Mouse (Mus musculus): ENCODE results near the gene Wdr95. TPM values are rescaled to one million over a fixed set of nuclear protein-coding genes. Genes with fewer than 3 reads are reported as not detected.

Gene Wdr95
- polyA plus RNA-seq, 1 experiment from 2014 or later = 0.37 TPM

DNA sequence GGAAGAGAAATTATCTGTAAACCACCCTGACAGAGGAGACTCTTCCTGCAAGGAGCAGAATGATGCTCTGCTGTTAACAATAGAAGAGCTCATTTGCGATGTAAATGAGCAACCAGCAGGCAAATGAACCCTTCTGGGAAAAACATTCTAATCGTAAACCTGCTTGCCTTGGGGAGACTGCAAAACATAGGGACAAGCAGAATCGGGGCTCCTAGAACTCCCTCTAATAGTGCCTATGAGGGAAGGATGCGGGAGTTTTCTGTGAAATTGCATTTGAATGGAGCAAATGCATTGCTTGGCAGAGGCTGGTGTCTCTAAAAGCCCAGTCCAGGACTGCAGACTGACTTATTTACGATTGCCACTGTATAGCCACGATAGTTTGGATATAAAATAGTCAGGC is 32.8 kb upstream of the Wdr95 start:
- no peak for ATAC-seq (replicated peaks; ENCODE audit: low FRiP score, low TSS enrichment, low read depth)
- no peak for DNase-seq (ENCODE audit: low spot score)
- no peak overlapping the region for H3K4me3 ChIP-seq (ENCODE audit: low read depth, low read length)
- WGBS = 47% methylated on average over 6 of the region's 6 CpGs
- no peaks in the 10 kb centered on the region for H3K27me3 ChIP-seq (replicated peaks; ENCODE audit: control insufficient read depth, insufficient read depth, low read length)
- no peak overlapping the region for H3K4me2 ChIP-seq (ENCODE audit: low read length)
- H3K9me3 ChIP-seq (ENCODE audit: control insufficient read depth, low read length) = no peaks in the 10 kb centered on the region
- no peak overlapping the region for H3K9ac ChIP-seq (ENCODE audit: low read length)
- no peaks in the 10 kb centered on the region for H3K36me3 ChIP-seq (ENCODE audit: control insufficient read depth, insufficient read depth, low read length)
- no peaks in the 10 kb centered on the region for H3K4me1 ChIP-seq (replicated peaks; ENCODE audit: control insufficient read depth, insufficient read depth, low read length)
- H3K27ac ChIP-seq (ENCODE audit: low read depth) = no peak overlapping the region

DNA sequence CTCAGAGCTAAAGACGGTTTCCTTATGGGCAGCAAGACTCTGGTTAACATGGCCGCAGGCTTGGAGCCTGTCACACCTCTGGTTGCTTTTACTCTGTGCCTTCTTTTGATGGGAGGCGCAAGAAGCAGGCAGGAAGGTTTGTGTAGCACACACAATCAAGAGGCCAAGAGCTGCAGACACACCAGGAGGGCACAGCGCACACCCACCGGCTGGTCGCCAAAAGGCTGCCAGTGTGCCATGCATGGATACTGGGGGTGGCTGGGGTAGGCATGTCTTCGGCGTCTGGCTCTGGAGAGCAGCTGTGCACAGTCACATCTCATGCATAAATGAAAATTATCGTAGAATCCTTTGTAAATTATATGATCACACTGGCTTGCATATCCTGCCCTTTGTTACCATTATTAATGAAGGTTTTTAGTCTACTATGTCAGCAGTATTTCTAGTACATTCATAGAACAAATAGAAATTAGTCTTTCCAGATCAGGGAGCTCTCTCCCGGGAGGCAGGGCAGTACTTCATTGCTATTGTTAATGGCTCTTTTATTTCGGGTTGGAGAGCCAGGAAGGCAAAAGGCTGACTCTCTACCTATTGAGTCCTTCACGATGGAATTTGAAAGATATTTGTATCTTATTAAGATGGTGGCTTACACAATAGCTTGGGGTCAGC is 31.9 kb upstream of the Wdr95 start:
- H3K9me3 ChIP-seq (ENCODE audit: control insufficient read depth, low read length) = no peaks in the 10 kb centered on the region
- DNase-seq (ENCODE audit: low spot score) (no peak), ATAC-seq (replicated peaks; ENCODE audit: low FRiP score, low TSS enrichment, low read depth) (no peak)
- no peak overlapping the region for H3K4me2 ChIP-seq (ENCODE audit: low read length)
- no peaks in the 10 kb centered on the region for H3K4me1 ChIP-seq (replicated peaks; ENCODE audit: control insufficient read depth, insufficient read depth, low read length)
- H3K9ac ChIP-seq (ENCODE audit: low read length) = no peak overlapping the region
- no peak overlapping the region for H3K27ac ChIP-seq (ENCODE audit: low read depth)
- H3K36me3 ChIP-seq (ENCODE audit: control insufficient read depth, insufficient read depth, low read length) = no peaks in the 10 kb centered on the region
- 66% methylated on average over 12 of the region's 12 CpGs for WGBS
- H3K27me3 ChIP-seq (replicated peaks; ENCODE audit: control insufficient read depth, insufficient read depth, low read length) = no peaks in the 10 kb centered on the region
- no peak overlapping the region for H3K4me3 ChIP-seq (ENCODE audit: low read depth, low read length)

DNA sequence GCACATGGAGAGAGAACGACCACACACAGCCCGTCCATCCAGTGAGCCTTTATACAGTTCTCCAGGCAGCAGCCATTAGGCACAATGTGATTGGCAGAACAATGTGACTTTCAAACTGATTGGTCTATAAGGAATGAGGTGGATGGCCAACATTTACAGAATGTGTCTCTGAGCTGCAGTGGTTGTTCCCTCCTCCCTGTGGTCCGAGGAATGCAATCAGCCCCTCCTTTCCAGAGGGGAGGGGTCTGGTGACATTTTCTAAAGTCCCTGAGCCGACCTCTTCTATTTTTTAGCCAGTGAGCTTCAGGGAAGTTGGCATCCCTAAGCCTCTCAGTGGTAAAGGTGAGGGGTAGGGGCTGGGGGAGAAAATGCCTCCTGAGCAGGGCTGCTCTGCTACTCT is 28.5 kb upstream of the Wdr95 start:
- WGBS = 42% methylated on average over 4 of the region's 4 CpGs
- Histone ChIP-seq H3K4me1 (replicated peaks; ENCODE audit: control insufficient read depth, insufficient read depth, low read length) (no peaks in the 10 kb centered on the region), H3K27me3 (replicated peaks; ENCODE audit: control insufficient read depth, insufficient read depth, low read length) (no peaks in the 10 kb centered on the region), H3K4me3 (ENCODE audit: low read depth, low read length) (no peak overlapping the region), H3K36me3 (ENCODE audit: control insufficient read depth, insufficient read depth, low read length) (no peaks in the 10 kb centered on the region), H3K9ac (ENCODE audit: low read length) (no peak overlapping the region), H3K27ac (ENCODE audit: low read depth) (no peak overlapping the region), H3K9me3 (ENCODE audit: control insufficient read depth, low read length) (no peaks in the 10 kb centered on the region), H3K4me2 (ENCODE audit: low read length) (no peak overlapping the region)
- no peak for DNase-seq (ENCODE audit: low spot score)
- no peak for ATAC-seq (replicated peaks; ENCODE audit: low FRiP score, low TSS enrichment, low read depth)

DNA sequence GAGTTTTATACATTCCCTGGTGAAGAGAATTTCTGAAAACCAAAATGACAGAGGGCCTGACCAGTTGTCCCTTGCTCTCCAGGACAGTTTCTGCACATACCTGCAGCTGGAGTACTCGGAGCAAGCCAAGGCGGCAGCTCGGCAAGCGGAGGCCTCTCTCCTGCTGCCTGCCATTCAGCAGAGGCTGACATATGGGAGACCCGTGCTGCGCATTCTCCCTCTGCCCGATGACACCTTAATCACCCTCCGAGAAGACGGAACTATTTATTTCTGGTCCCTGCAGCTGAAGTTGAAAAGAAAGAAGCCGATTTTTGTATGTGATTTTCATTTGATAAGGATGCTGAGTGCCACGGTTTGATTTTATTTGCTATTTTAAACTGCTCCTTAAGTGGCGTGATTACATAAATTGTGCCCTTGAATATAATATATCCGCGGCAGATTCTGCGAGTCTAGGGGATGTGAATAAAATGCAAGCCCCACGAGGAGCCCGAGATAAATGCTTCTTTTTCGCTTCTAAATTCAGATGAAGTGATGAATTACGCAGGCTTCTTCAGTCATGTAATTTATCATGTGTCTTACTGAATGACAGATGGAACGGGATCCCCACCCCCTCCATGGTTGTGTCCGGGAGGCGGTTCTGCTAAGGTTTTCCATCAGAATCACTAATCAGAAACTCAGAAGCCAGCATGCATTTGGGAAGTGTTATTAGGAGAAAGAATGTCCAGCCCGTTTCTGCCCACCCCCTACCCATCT is 24.9 kb upstream of the Wdr95 start:
- 76% methylated on average over 23 of the region's 23 CpGs for WGBS
- H3K9me3 ChIP-seq (ENCODE audit: control insufficient read depth, low read length) = no peaks in the 10 kb centered on the region
- H3K9ac ChIP-seq (ENCODE audit: low read length) = no peak overlapping the region
- no peaks in the 10 kb centered on the region for H3K27me3 ChIP-seq (replicated peaks; ENCODE audit: control insufficient read depth, insufficient read depth, low read length)
- no peak overlapping the region for H3K4me2 ChIP-seq (ENCODE audit: low read length)
- ATAC-seq (replicated peaks; ENCODE audit: low FRiP score, low TSS enrichment, low read depth) (no peak), DNase-seq (ENCODE audit: low spot score) (no peak)
- no peaks in the 10 kb centered on the region for H3K36me3 ChIP-seq (ENCODE audit: control insufficient read depth, insufficient read depth, low read length)
- H3K4me1 ChIP-seq (replicated peaks; ENCODE audit: control insufficient read depth, insufficient read depth, low read length) = no peaks in the 10 kb centered on the region
- H3K27ac ChIP-seq (ENCODE audit: low read depth) = no peak overlapping the region
- no peak overlapping the region for H3K4me3 ChIP-seq (ENCODE audit: low read depth, low read length)

DNA sequence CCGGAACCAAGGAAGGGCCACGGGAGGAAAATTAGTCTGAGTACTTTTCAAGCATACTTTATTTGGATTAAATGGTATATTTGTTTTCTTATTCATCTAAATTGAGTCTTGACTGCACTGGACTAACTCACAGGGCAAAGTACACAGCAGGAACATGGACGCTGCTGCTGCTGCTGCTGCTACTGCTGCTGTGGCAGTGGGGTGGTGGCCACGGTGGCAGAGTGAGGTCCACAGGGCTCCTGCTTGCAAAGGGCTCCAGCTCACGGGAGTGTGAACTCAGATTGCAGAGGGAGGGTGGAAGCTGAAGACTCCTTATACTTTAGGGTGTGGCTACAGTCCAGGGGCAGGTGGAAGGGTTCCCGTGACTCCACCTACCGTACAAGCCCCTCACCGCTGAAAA is 23.5 kb upstream of the Wdr95 start:
- no peaks in the 10 kb centered on the region for H3K9me3 ChIP-seq (ENCODE audit: control insufficient read depth, low read length)
- H3K27me3 ChIP-seq (replicated peaks; ENCODE audit: control insufficient read depth, insufficient read depth, low read length) = no peaks in the 10 kb centered on the region
- no peak overlapping the region for H3K9ac ChIP-seq (ENCODE audit: low read length)
- ATAC-seq (replicated peaks; ENCODE audit: low FRiP score, low TSS enrichment, low read depth) (no peak), DNase-seq (ENCODE audit: low spot score) (no peak)
- H3K27ac ChIP-seq (ENCODE audit: low read depth) = no peak overlapping the region
- no peak overlapping the region for H3K4me2 ChIP-seq (ENCODE audit: low read length)
- no peak overlapping the region for H3K4me3 ChIP-seq (ENCODE audit: low read depth, low read length)
- no peaks in the 10 kb centered on the region for H3K36me3 ChIP-seq (ENCODE audit: control insufficient read depth, insufficient read depth, low read length)
- WGBS = 81% methylated on average over 8 of the region's 8 CpGs
- H3K4me1 ChIP-seq (replicated peaks; ENCODE audit: control insufficient read depth, insufficient read depth, low read length) = no peaks in the 10 kb centered on the region

DNA sequence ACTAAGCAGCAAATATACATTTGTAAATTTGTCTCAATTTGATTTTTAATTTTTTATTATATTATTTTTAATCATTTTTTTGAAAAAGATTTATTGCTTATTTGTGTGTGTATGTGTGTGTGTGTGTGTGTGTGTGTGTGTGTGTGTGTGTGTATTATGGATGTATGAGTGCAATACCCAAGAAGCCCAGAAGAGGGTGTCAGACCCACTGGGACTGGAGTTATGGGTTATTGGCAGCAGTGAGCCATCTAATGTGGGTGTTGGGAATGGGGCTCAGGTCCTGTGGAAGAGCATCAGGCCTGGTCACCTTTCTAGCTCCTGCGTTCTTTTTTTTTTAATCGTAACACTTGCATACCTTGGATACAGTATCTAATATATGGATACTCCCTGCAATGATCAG is 22.4 kb upstream of the Wdr95 start:
- Histone ChIP-seq H3K27ac (ENCODE audit: low read depth) (no peak overlapping the region), H3K4me2 (ENCODE audit: low read length) (no peak overlapping the region), H3K27me3 (replicated peaks; ENCODE audit: control insufficient read depth, insufficient read depth, low read length) (no peaks in the 10 kb centered on the region), H3K4me1 (replicated peaks; ENCODE audit: control insufficient read depth, insufficient read depth, low read length) (no peaks in the 10 kb centered on the region), H3K9me3 (ENCODE audit: control insufficient read depth, low read length) (no peaks in the 10 kb centered on the region), H3K4me3 (ENCODE audit: low read depth, low read length) (no peak overlapping the region), H3K36me3 (ENCODE audit: control insufficient read depth, insufficient read depth, low read length) (no peaks in the 10 kb centered on the region), H3K9ac (ENCODE audit: low read length) (no peak overlapping the region)
- 98% methylated on average over 2 of the region's 2 CpGs for WGBS
- no peak for ATAC-seq (replicated peaks; ENCODE audit: low FRiP score, low TSS enrichment, low read depth)
- no peak for DNase-seq (ENCODE audit: low spot score)

DNA sequence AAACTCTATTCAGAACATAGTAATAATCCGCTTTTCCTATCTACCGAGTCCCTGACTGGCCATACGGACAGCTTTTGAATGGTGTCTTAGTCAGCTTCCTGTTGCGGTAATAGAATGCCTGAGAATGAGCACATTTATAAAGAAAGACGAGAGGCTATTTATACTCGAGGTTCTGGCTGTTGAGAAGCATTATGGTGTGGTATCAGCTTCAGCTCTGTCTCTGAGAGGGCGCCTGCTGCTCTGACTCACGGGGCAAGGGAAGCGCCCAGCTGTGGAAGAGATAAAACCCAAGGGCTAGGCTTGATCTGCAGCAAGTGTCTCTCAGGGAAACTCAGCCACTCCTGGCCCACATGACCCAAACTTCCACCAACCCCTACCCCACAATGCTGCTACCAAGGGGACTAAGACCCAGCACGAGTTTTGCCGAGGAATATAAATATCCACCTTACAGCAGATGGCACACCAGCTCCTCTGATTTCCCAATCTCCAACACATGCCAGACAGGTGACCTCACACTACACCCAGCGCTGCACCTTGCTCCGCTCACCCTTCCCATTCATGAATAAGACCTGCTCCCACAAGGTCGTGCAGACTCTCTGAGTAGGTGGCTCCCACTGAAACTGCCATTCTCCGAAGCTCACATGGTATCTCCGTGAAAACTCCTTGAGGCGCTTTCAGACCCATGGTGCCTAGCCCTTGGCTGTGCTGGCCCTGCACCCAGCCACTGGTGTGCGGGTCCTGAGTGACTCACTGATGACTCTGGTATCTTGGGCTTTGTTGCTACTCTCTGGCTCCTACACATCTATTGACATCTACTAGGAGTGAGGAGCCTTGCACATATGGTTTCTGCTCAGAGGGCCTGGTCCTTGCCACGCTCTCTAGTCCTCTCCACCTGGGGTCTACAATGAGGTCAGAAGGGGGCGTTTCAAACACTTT is 20.1 kb upstream of the Wdr95 start:
- H3K4me3 ChIP-seq (ENCODE audit: low read depth, low read length) = no peak overlapping the region
- no peak for DNase-seq (ENCODE audit: low spot score)

DNA sequence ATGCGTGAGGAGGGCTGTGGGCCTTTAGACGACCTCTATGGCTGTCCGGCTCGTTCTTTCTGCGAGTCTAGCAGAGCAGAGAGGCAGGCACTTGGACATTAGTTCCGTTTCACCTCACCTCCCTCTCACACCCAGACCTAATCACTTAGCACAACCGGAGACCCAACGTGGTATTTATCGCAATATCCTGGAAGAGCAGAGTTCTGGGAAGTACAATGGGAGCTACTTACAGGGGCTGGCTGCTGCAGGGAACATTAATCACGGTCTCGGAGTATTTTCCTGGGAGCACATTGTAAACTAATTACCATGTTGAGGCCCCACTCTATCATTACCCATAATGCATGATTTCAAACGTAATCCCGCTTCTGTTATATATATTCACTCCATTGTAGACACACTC is 18.2 kb upstream of the Wdr95 start:
- Histone ChIP-seq H3K27ac (ENCODE audit: low read depth) (no peak overlapping the region), H3K4me3 (ENCODE audit: low read depth, low read length) (no peak overlapping the region), H3K27me3 (replicated peaks; ENCODE audit: control insufficient read depth, insufficient read depth, low read length) (no peaks in the 10 kb centered on the region), H3K9me3 (ENCODE audit: control insufficient read depth, low read length) (no peaks in the 10 kb centered on the region), H3K9ac (ENCODE audit: low read length) (no peak overlapping the region), H3K4me2 (ENCODE audit: low read length) (no peak overlapping the region), H3K4me1 (replicated peaks; ENCODE audit: control insufficient read depth, insufficient read depth, low read length) (peaks cover 12% of the 10 kb centered on the region), H3K36me3 (ENCODE audit: control insufficient read depth, insufficient read depth, low read length) (no peaks in the 10 kb centered on the region)
- ATAC-seq (replicated peaks; ENCODE audit: low FRiP score, low TSS enrichment, low read depth) (no peak), DNase-seq (ENCODE audit: low spot score) (no peak)
- 75% methylated on average over 13 of the region's 13 CpGs for WGBS

More for the DNA sequence above, 20.1 kb upstream of the Wdr95 start:
- H3K9me3 ChIP-seq (ENCODE audit: control insufficient read depth, low read length) = no peaks in the 10 kb centered on the region
- no peak overlapping the region for H3K4me2 ChIP-seq (ENCODE audit: low read length)
- WGBS = 78% methylated on average over 20 of the region's 20 CpGs
- peaks cover 2% of the 10 kb centered on the region for H3K4me1 ChIP-seq (replicated peaks; ENCODE audit: control insufficient read depth, insufficient read depth, low read length)
- ATAC-seq (replicated peaks; ENCODE audit: low FRiP score, low TSS enrichment, low read depth) = no peak
- H3K27me3 ChIP-seq (replicated peaks; ENCODE audit: control insufficient read depth, insufficient read depth, low read length) = no peaks in the 10 kb centered on the region
- no peak overlapping the region for H3K27ac ChIP-seq (ENCODE audit: low read depth)
- no peak overlapping the region for H3K9ac ChIP-seq (ENCODE audit: low read length)
- no peaks in the 10 kb centered on the region for H3K36me3 ChIP-seq (ENCODE audit: control insufficient read depth, insufficient read depth, low read length)
